Comparison of ENCODE assay signal across 8 mouse cellular contexts in the genomic region with DNA sequence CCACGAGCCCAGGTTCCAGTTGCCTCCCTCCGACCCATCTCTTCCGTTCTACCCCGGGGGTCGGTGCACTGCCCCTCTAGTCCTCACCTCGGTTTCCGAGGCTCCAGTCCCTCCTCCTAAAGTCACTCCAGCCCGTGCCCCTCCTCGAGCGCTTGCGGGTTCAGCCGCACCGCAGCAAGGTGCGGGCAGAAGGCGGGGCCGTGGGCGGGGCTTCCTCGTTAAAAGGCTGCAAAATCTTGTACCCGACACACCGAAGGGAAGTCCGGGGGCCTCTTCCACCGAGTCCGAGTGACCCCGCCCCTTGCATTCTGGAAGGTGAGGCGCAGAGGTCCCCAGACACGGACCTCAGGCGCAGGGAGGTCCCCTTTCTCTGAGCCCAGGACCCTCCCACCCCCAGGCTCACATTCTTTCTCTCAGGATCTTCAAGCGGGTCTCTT. TPM values are rescaled to one million over a fixed set of nuclear protein-coding genes. Genes with fewer than 3 reads are reported as not detected.
DNase-seq lines count a peak whose midpoint lies in the region; ATAC-seq and TF ChIP-seq lines count a peak whose summit lies in the region.

Klk8 (plus strand) TSS at position 245 of the 437 bp plus-strand sequence.

- peak within 1 kb of the TSS; percentile 24 for H3K9ac ChIP-seq in intestine, embryonic 15.5 days
- H3K9ac ChIP-seq in liver, embryonic 14.5 days (replicated peaks): no peak within 1 kb of the TSS

- no peaks in the 10 kb centered on the region for H3K36me3 ChIP-seq in intestine, embryonic 15.5 days
- no peaks in the 10 kb centered on the region for H3K36me3 ChIP-seq in liver, embryonic 14.5 days (replicated peaks; ENCODE audit: control insufficient read depth, insufficient read depth, low read depth)

- WGBS in intestine, embryonic 15.5 days: under 1% methylated on average over 28 of the region's 28 CpGs
- under 1% methylated on average over 28 of the region's 28 CpGs for WGBS in liver, embryonic 14.5 days (ENCODE audit: insufficient replicate concordance)

- no peak within 1 kb of the TSS for H3K27ac ChIP-seq in intestine, embryonic 15.5 days
- H3K27ac ChIP-seq in liver, embryonic 14.5 days: no peak within 1 kb of the TSS

- H3K27me3 ChIP-seq in intestine, embryonic 15.5 days (replicated peaks): no peaks in the 10 kb centered on the region; the same call in 1 of the 2 replicates
- H3K27me3 ChIP-seq in liver, embryonic 14.5 days (ENCODE audit: control insufficient read depth, insufficient read depth, low read length): peaks cover 15% of the 10 kb centered on the region

- TF ChIP-seq EP300 in liver, embryonic 14.5 days (IDR thresholded peaks at IDR 0.05; ENCODE audit: low read depth): no peak

- peak within 1 kb of the TSS; percentile 84 for H3K4me2 ChIP-seq in intestine, embryonic 15.5 days (replicated peaks)
- H3K4me2 ChIP-seq in liver, embryonic 14.5 days (ENCODE audit: low read depth): peak within 1 kb of the TSS; percentile 59

- peak; percentile 55 for ATAC-seq in intestine, embryonic 15.5 days
- ATAC-seq in liver, embryonic 14.5 days (ENCODE audit: insufficient read depth): no peak

- H3K9me3 ChIP-seq in intestine, embryonic 15.5 days: no peaks in the 10 kb centered on the region
- H3K9me3 ChIP-seq in liver, embryonic 14.5 days (ENCODE audit: control insufficient read depth, low read length): no peaks in the 10 kb centered on the region

- peak; percentile 74 for DNase-seq in CD4-positive, CD25-positive, alpha-beta regulatory T cell, adult 2 months (ENCODE audit: low read depth, low spot score)
- DNase-seq in R1 (ENCODE audit: low read depth, low spot score): peak; percentile 66
- DNase-seq in forelimb bud, embryonic 11.5 days (ENCODE audit: low read depth, low spot score): peak; percentile 11
- no peak for DNase-seq in liver, embryonic 14.5 days (ENCODE audit: low read depth in 3 of 3, low spot score in 3 of 3)
- DNase-seq in neural tube, embryonic 10.5 days (ENCODE audit: extremely low spot score, low spot score): peak; percentile 24
- no peak for DNase-seq in urinary bladder, postnatal 4 days (ENCODE audit: low spot score in 2 of 2)
- DNase-seq in frontal cortex, postnatal 36 days (ENCODE audit: low spot score in 2 of 2): no peak

- TF ChIP-seq CTCF in liver, embryonic 14.5 days (IDR thresholded peaks at IDR 0.05; ENCODE audit: low read depth): no peak

- H3K4me1 ChIP-seq in intestine, embryonic 15.5 days (replicated peaks): 0 out of 2 replicates have a peak, but pooled peaks cover 5% of the 10 kb centered on the region
- H3K4me1 ChIP-seq in liver, embryonic 14.5 days (replicated peaks; ENCODE audit: control insufficient read depth in 2 of 2, insufficient read depth in 2 of 2, low read length in 1 of 2): no peaks in the 10 kb centered on the region

- H3K4me3 ChIP-seq in intestine, embryonic 15.5 days (replicated peaks): peak within 1 kb of the TSS; percentile 45
- peak within 1 kb of the TSS; percentile 19 to 45 for H3K4me3 ChIP-seq in liver, embryonic 14.5 days (ENCODE audit: insufficient read depth in 1 of 2, low read depth in 2 of 2, low read length in 2 of 2)

RNA-seq across cellular contexts. Expression of gene Klk8, which starts in this region (rescaled TPM):
- 14.5 and 15.1 TPM in 2 replicates for polyA plus RNA-seq in intestine, embryonic 15.5 days (2015; fragmentation: Nextera tagmentation; extraction: Ambion mirVana)
- polyA plus RNA-seq in liver, embryonic 14.5 days (2012; rRNA removed): 4.6 and 5.0 TPM in 2 replicates
- polyA plus RNA-seq in liver, embryonic 14.5 days (2014; fragmentation: Nextera tagmentation; extraction: Ambion mirVana): 8.4 and 10.0 TPM in 2 replicates

Comparison
In these comparisons a context has a peak if more than half of its experiments do, and no peak if none do; other contexts are left out.
1. DNase-seq: peak in CD4-positive, CD25-positive, alpha-beta regulatory T cell, adult 2 months (single experiment), R1 (single experiment), forelimb bud, embryonic 11.5 days (single experiment) and neural tube, embryonic 10.5 days (single experiment); none in liver, embryonic 14.5 days (0 of 3), urinary bladder, postnatal 4 days (0 of 2) and frontal cortex, postnatal 36 days (0 of 2).